Mouse (Mus musculus): Measurements from ENCODE around the gene Slc35f4. TPM values are rescaled to one million over a fixed set of nuclear protein-coding genes. Genes with fewer than 3 reads are reported as not detected.

Slc35f4 gene
- polyA plus RNA-seq, 1 experiment from 2014 or later = not detected

Small RNA genes lying within 50 kb of the gene (microRNA-seq; reads per million reads assigned to microRNA genes)
- gene Gm22949 = not detected
